Mouse (Mus musculus) ES-Bruce4 (cell line): ENCODE measurements around the gene Tab1. TPM values are rescaled to one million over a fixed set of nuclear protein-coding genes. Genes with fewer than 3 reads are reported as not detected.
A peak's percentile ranks its signal among the peaks of the same experiment; 100 is the strongest.

Experiments used
- H3K27ac ChIP-seq: 2 replicates; pipeline ENCODE4 v1.5.1; 2012; ENCODE audit warnings: low read length, inconsistent platforms; ENCODE audit not compliant: insufficient read depth
- H3K27me3 ChIP-seq: 2 replicates; pipeline ENCODE4 v1.6.1; 2012; ENCODE audit warnings: mild to moderate bottlenecking, low read length, inconsistent platforms; ENCODE audit not compliant: control insufficient read depth, poor library complexity, insufficient read depth, severe bottlenecking
- H3K36me3 ChIP-seq: 2 replicates; pipeline ENCODE4 v1.6.1; 2012; ENCODE audit warnings: inconsistent platforms, mild to moderate bottlenecking, low read length, moderate library complexity; ENCODE audit not compliant: control insufficient read depth, poor library complexity, insufficient read depth, severe bottlenecking
- H3K4me1 ChIP-seq: one replicate; pipeline ENCODE4 v1.8.1; 2011; ENCODE audit warnings: low read length; ENCODE audit not compliant: control insufficient read depth, insufficient read depth
- H3K4me3 ChIP-seq: 2 replicates; pipeline ENCODE4 v1.5.1; 2011; ENCODE audit warnings: low read depth, mild to moderate bottlenecking, low read length
- H3K9ac ChIP-seq: 2 replicates; pipeline ENCODE4 v1.6.1; 2012; ENCODE audit warnings: low read depth, mild to moderate bottlenecking, inconsistent platforms; ENCODE audit not compliant: poor library complexity, severe bottlenecking
- H3K9me3 ChIP-seq: replicated peaks from 2 replicates; pipeline ENCODE4 v1.6.1; 2012; ENCODE audit warnings: mild to moderate bottlenecking, low read length, inconsistent platforms; ENCODE audit not compliant: control insufficient read depth, poor library complexity, insufficient read depth, severe bottlenecking
- CTCF ChIP-seq: IDR thresholded peaks from one replicate; pipeline ENCODE4 v1.8.1; 2011; ENCODE audit warnings: low read depth, low read length
- EP300 ChIP-seq: IDR thresholded peaks from 2 replicates; pipeline ENCODE4 v1.6.1; 2011; ENCODE audit warnings: low read depth, low read length; ENCODE audit not compliant: insufficient read depth
- POLR2A ChIP-seq: IDR thresholded peaks from one replicate; pipeline ENCODE4 v1.8.1; 2011; ENCODE audit warnings: low read length; ENCODE audit not compliant: insufficient read depth
- polyA plus RNA-seq: library from polyadenylated mRNA; stranded (reverse); fragments of >200 nt; gene quantifications from 2 replicates; pipeline ENCODE4 v1.2.4, GENCODE M21; 2011; ENCODE audit warnings: low read depth; ENCODE audit not compliant: missing spikeins, insufficient read depth, insufficient read length

Gene Tab1
- polyA plus RNA-seq, 1 experiment, result 15.6 TPM

GRCm38 (mm10) chr15:80159286-80159901 is 26.5 kb downstream of the Tab1 start:
- Histone ChIP-seq H3K4me3 (no peak overlapping the region), H3K9me3 (no peaks in the 10 kb centered on the region), H3K4me1 (peaks cover 6% of the 10 kb centered on the region), H3K36me3 (no peaks in the 10 kb centered on the region; the same call in 1 of the 2 replicates), H3K9ac (no peak overlapping the region), H3K27ac (peak overlapping the region; percentile 65), H3K27me3 (no peaks in the 10 kb centered on the region)
- TF ChIP-seq EP300 (peak; percentile 83), POLR2A (no peak)

- Histone ChIP-seq H3K27me3 (no peaks in the 10 kb centered on the region), H3K4me3 (no peak overlapping the region), H3K9ac (no peak overlapping the region), H3K36me3 (no peaks in the 10 kb centered on the region; the same call in 1 of the 2 replicates), H3K27ac (peak overlapping the region; percentile 65), H3K9me3 (no peaks in the 10 kb centered on the region), H3K4me1 (peaks cover 6% of the 10 kb centered on the region)
- TF ChIP-seq CTCF, result no peak
- no peak for TF ChIP-seq POLR2A
- TF ChIP-seq EP300, result no peak
Measured at GRCm38 (mm10) chr15:80160223-80160622, 27.3 kb downstream of the Tab1 start.

GRCm38 (mm10) chr15:80160726-80161125 is 27.8 kb downstream of the Tab1 start:
- no peaks in the 10 kb centered on the region; the same call in 1 of the 2 replicates for H3K36me3 ChIP-seq
- H3K27ac ChIP-seq, result no peak overlapping the region
- no peaks in the 10 kb centered on the region for H3K9me3 ChIP-seq
- TF ChIP-seq EP300, result no peak
- TF ChIP-seq CTCF, result no peak
- no peak for TF ChIP-seq POLR2A
- H3K4me1 ChIP-seq, result peaks cover 6% of the 10 kb centered on the region
- no peak overlapping the region for H3K9ac ChIP-seq
- H3K27me3 ChIP-seq, result no peaks in the 10 kb centered on the region
- no peak overlapping the region for H3K4me3 ChIP-seq

GRCm38 (mm10) chr15:80161199-80161598 is 28.3 kb downstream of the Tab1 start:
- TF ChIP-seq CTCF (no peak), EP300 (no peak), POLR2A (no peak)
- Histone ChIP-seq H3K9me3 (no peaks in the 10 kb centered on the region), H3K27ac (no peak overlapping the region), H3K4me3 (no peak overlapping the region), H3K27me3 (no peaks in the 10 kb centered on the region), H3K4me1 (peaks cover 6% of the 10 kb centered on the region), H3K36me3 (no peaks in the 10 kb centered on the region; the same call in 1 of the 2 replicates), H3K9ac (no peak overlapping the region)

GRCm38 (mm10) chr15:80162401-80162964 is 29.6 kb downstream of the Tab1 start:
- Histone ChIP-seq H3K9ac (no peak overlapping the region), H3K36me3 (no peaks in the 10 kb centered on the region; the same call in 1 of the 2 replicates), H3K4me3 (no peak overlapping the region), H3K4me1 (peaks cover 6% of the 10 kb centered on the region), H3K9me3 (no peaks in the 10 kb centered on the region), H3K27me3 (no peaks in the 10 kb centered on the region), H3K27ac (no peak overlapping the region)
- no peak for TF ChIP-seq CTCF
- no peak for TF ChIP-seq POLR2A
- TF ChIP-seq EP300, result no peak

GRCm38 (mm10) chr15:80163274-80163673 is 30.3 kb downstream of the Tab1 start:
- Histone ChIP-seq H3K4me3 (no peak overlapping the region), H3K9ac (no peak overlapping the region), H3K9me3 (no peaks in the 10 kb centered on the region), H3K36me3 (no peaks in the 10 kb centered on the region; the same call in 1 of the 2 replicates), H3K4me1 (peaks cover 6% of the 10 kb centered on the region), H3K27me3 (no peaks in the 10 kb centered on the region), H3K27ac (no peak overlapping the region)
- TF ChIP-seq EP300 (no peak), CTCF (peak; percentile 28)
